Mouse (Mus musculus): ENCODE results near the gene Oas2.

The Oas2 gene

GRCm38 (mm10) chr5:120694695-120695074 lies 55.0 kb downstream of the Oas2 start:
- DNase-seq, result no peak

DNA sequence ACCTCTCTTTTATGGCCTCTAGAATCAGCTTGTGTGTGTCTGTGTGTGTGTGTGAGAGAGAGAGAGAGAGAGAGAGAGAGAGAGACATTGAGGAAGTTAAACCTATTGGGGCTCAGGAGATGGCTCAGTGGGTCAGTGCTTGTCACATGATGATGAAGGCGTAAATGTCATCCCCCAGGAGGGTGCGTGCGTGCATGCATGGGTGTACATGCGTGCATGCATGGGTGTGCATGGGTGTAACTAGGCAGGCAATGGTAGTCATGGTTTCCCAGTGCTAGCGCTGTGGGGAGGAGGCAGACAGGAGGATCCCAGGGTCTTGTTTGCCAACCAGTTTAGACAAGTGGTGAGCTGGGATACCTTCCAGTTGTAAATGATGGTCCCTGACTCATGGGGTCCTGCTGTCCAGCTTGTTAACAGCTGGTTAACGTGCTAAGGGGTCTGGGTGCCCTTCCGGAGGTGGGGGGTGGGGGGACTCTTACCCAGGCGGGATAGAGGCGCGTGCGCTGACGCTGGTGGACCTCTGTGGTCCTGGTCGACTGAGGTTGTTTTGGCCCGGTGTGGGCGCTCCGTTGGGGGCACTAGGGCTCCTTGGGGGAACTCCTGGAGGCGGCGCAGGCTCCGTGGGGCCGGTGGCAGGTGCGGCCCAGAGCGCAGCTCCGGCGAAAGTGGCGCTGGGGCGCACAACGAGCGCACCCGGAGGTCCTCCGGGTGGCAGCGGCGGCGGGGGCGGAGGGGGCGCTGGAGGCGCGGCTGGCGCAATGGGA lies 55.5 kb downstream of the Oas2 start:
- DNase-seq, result no peak

GRCm38 (mm10) chr5:120692034-120692433 lies 57.6 kb downstream of the Oas2 start:
- no peak for DNase-seq

- DNase-seq, result no peak
Observed at GRCm38 (mm10) chr5:120690417-120690816, 59.2 kb downstream of the Oas2 start.

DNA sequence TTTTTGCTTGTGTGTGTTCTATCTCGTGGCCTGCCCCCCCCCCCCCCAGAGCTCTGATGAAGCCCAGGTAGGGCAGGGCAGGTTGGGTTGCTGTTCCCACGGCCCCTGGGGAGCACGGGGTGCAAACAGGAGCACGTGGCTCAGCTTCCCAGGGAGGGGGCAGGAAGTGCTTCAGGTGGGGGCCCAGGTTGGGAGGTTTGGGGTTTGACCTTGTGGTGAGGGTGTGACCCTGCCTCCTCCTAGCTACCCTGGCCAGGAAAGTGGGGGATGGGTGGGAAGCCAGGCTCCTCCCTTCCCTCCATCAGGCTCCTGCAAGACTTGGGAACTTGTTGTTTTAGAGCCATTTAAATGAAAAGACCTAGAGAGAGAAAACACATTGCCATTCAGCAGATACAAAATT lies 61.2 kb downstream of the Oas2 start:
- DNase-seq, result no peak

GRCm38 (mm10) chr5:120687897-120688296 lies 61.8 kb downstream of the Oas2 start:
- DNase-seq, result no peak

- DNase-seq, result no peak
Observed at GRCm38 (mm10) chr5:120687484-120687851, 62.2 kb downstream of the Oas2 start.

GRCm38 (mm10) chr5:120686749-120687483 lies 62.7 kb downstream of the Oas2 start:
- no peak for DNase-seq

GRCm38 (mm10) chr5:120685678-120686077 lies 64.0 kb downstream of the Oas2 start:
- no peak for DNase-seq

DNA sequence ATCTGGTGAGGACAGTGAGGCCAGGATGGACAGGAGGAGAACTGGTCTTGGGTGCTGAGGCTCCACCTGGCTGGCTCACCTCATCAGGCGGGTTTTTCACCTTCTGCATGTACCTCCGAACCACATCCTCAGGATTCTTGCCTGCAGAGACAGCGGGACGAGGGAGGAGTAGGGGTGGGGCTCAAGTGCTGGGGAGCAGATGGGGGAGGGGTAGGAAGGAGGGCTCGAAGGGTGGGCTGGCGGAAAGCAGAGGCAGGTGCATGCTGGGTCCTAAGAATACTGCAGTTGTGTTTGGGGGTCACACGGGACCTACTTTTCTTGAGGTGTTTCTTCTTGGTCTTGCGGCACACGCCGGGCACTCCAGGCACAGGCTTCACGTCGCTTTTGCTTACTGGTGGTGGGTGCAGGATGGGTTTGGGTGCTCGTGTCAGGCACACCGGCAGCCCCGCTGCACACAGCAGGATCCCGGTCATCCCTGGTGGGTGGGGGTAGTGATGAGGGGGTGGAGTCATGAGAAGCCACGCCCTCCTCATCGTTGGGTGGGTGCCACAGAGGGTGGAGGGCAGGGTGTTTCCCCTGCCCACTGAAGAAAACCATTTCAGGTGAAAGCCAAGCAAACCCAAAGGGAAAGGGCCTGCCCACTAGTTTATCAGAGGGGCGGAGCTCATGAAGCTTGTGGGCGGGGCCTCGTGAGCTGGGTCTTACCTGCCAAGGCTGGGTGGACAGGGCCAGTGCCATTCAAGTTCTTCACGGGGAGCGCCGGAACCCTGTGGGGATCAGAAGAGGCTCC lies 66.5 kb downstream of the Oas2 start:
- DNase-seq, result no peak

GRCm38 (mm10) chr5:120680918-120681317 lies 68.7 kb downstream of the Oas2 start:
- no peak for DNase-seq
